Mouse (Mus musculus): ENCODE data around the gene Gm42878.
"Not testable (repeated sequence)": the region's sequence is repeated elsewhere in the genome, so short reads cannot be mapped to it uniquely, and the experiment has no call there.

Gene Gm42878

GRCm38 (mm10) chr5:121564468-121564895 lies 19.2 kb upstream of the Gm42878 start:
- DNase-seq (ENCODE audit: low read depth) = peak; percentile 95

GRCm38 (mm10) chr5:121562436-121562835 lies 17.2 kb upstream of the Gm42878 start:
- DNase-seq (ENCODE audit: low read depth) = no peak

GRCm38 (mm10) chr5:121549196-121549595 lies 3.9 kb upstream of the Gm42878 start:
- DNase-seq (ENCODE audit: low read depth) = no peak

- DNase-seq (ENCODE audit: low read depth) = no peak
Observed at GRCm38 (mm10) chr5:121547084-121547483, 1.8 kb upstream of the Gm42878 start.

- peak; percentile 66 for DNase-seq (ENCODE audit: low read depth)
Observed at GRCm38 (mm10) chr5:121546530-121546895, 1.2 kb upstream of the Gm42878 start.

- DNase-seq (ENCODE audit: low read depth) = peak; percentile 98
Observed at GRCm38 (mm10) chr5:121545793-121546529, 679 bp upstream of the Gm42878 start, which contains the start of gene Mapkapk5. Gene Mapkapk5, minus strand, starts transcription at chr5:121545905.

GRCm38 (mm10) chr5:121543370-121543769 lies 1.9 kb downstream of the Gm42878 start:
- DNase-seq (ENCODE audit: low read depth) = no peak

- no peak for DNase-seq (ENCODE audit: low read depth)
Observed at GRCm38 (mm10) chr5:121541235-121541634, 4.0 kb downstream of the Gm42878 start.

GRCm38 (mm10) chr5:121540066-121540465 lies 5.2 kb downstream of the Gm42878 start:
- no peak for DNase-seq (ENCODE audit: low read depth)

GRCm38 (mm10) chr5:121537588-121537987 lies 7.7 kb downstream of the Gm42878 start:
- no peak for DNase-seq (ENCODE audit: low read depth)

- DNase-seq (ENCODE audit: low read depth) = no peak
Observed at GRCm38 (mm10) chr5:121536921-121537555, 8.2 kb downstream of the Gm42878 start.

- no peak for DNase-seq (ENCODE audit: low read depth)
Observed at GRCm38 (mm10) chr5:121535116-121535515, 10.2 kb downstream of the Gm42878 start.

- peak; percentile 54 for DNase-seq (ENCODE audit: low read depth)
Observed at GRCm38 (mm10) chr5:121534521-121534920, 10.8 kb downstream of the Gm42878 start.

GRCm38 (mm10) chr5:121526961-121527360 lies 18.3 kb downstream of the Gm42878 start:
- DNase-seq (ENCODE audit: low read depth) = no peak

GRCm38 (mm10) chr5:121526526-121526925 lies 18.8 kb downstream of the Gm42878 start:
- no peak for DNase-seq (ENCODE audit: low read depth)

- DNase-seq (ENCODE audit: low read depth) = no peak
Observed at GRCm38 (mm10) chr5:121525774-121526450, 19.4 kb downstream of the Gm42878 start.

GRCm38 (mm10) chr5:121519758-121520157 lies 25.5 kb downstream of the Gm42878 start:
- DNase-seq (ENCODE audit: low read depth) = not testable (repeated sequence)

GRCm38 (mm10) chr5:121518983-121519382 lies 26.3 kb downstream of the Gm42878 start:
- no peak for DNase-seq (ENCODE audit: low read depth)

GRCm38 (mm10) chr5:121510009-121510408 lies 35.3 kb downstream of the Gm42878 start:
- DNase-seq (ENCODE audit: low read depth) = no peak

- DNase-seq (ENCODE audit: low read depth) = no peak
Observed at GRCm38 (mm10) chr5:121506846-121507245, 38.4 kb downstream of the Gm42878 start.

- no peak for DNase-seq (ENCODE audit: low read depth)
Observed at GRCm38 (mm10) chr5:121503231-121503630, 42.1 kb downstream of the Gm42878 start, which contains the start of gene Adam1b. Gene Adam1b, minus strand, starts transcription at chr5:121503435.

- DNase-seq (ENCODE audit: low read depth) = not testable (repeated sequence)
Observed at GRCm38 (mm10) chr5:121501424-121501996, 43.8 kb downstream of the Gm42878 start.

Measured in naive thymus-derived CD4-positive, alpha-beta T cell, adult 2 months (primary cell).